Mouse (Mus musculus) monocyte, adult 2 months (primary cell): ENCODE results near the gene Aanat.

ENCODE experiments used
- DNase-seq, 2 experiments: peaks; one replicate each; pipeline ENCODE4 v3.0.0; 2022; ENCODE audit warnings: low spot score in 2 of 2, low read depth in 1 of 2

The Aanat gene

DNA sequence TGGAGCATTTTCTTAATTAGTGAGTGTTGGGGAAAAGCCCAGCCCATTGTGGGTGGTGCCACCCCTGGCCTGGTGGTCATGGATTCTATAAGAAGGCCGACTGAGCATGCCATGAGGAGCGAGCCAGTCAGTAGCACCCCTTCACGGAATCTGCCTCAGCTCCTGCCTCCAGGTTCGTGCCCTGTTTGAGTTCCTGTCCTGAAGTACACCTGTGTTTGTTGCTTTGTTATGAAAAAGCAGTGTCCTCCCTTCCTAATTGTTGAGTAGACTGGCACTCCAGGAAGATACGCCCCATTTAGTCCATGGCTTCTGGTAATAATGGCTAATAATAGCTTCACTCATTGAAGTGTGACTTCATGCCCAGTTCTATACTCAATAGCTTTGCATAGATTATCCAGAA is at the start of gene Aanat:
Gene Aanat (plus strand): TSS at position 123 of the 400 bp plus-strand sequence.
- no peak for DNase-seq

DNA sequence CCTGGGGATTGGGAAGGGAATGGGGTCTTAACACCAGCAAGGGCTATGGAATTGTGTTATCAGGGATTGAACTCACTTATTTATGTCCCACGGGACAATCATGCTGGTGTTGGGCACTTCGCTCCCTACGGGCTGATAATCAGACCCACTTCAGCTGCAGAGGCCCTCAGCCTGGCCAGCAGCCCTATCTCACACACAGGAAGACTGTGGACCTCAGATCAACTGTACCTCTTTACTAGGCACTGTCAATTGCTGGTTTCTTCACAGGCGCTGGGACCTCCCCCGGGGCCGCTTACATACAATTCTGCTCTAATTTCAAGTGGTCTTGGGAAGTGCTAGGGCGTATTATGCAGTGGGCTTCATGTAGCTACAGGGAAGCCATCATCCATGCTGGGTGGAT is 49.5 kb upstream of the Aanat start:
- no peak for DNase-seq

GRCm38 (mm10) chr11:116537388-116537787 is 48.8 kb upstream of the Aanat start:
- DNase-seq = no peak

DNA sequence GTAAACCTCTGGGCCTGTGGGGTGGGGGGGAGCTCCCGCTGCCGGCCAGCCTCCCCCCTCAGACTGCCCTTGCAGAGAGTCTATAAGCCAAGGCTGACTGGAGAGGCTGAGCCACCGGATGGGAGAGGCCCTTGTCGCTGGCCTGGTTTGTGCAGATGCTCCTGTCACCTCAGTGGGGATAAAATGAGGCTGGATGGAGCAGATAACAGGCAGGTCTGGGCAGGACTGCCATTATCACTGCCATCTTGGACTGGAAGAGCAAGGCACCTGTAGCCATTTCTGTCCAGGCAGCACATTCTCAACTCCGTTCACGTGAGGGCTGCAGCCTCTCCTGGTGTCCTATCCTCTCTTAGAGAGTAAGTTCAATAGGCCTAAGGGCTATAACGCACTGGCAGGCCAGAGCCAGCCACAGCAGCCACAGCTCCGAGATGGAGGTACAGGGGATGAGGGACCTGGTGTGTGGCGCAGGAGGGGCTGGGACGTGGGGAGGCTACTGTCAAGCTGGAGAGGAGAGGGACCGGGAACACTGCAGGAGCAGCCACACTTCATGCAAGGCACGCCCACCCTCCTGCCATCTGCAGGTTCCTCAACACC is 48.0 kb upstream of the Aanat start:
- no peak for DNase-seq

GRCm38 (mm10) chr11:116541183-116541582 is 45.0 kb upstream of the Aanat start:
- no peak for DNase-seq

DNA sequence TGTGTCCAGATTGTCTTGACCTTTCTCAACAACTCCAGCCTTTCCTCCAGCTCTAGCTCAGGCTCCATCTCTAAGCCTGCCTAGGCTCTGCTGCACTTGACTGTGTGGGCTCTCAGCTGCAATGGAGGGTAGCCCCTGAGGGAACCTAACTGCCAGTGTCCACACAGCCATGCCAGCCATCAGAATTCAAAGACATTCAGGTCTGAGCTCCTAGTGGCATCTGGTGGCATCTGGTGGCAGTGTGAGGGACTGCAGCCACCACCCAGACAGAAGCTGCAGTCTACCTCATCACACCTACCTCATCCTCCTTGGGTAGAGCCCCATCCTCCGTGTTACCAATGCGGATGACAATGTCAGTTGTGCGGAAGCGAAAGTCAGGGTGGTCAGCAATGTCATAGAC is 43.1 kb upstream of the Aanat start:
- no peak for DNase-seq

DNA sequence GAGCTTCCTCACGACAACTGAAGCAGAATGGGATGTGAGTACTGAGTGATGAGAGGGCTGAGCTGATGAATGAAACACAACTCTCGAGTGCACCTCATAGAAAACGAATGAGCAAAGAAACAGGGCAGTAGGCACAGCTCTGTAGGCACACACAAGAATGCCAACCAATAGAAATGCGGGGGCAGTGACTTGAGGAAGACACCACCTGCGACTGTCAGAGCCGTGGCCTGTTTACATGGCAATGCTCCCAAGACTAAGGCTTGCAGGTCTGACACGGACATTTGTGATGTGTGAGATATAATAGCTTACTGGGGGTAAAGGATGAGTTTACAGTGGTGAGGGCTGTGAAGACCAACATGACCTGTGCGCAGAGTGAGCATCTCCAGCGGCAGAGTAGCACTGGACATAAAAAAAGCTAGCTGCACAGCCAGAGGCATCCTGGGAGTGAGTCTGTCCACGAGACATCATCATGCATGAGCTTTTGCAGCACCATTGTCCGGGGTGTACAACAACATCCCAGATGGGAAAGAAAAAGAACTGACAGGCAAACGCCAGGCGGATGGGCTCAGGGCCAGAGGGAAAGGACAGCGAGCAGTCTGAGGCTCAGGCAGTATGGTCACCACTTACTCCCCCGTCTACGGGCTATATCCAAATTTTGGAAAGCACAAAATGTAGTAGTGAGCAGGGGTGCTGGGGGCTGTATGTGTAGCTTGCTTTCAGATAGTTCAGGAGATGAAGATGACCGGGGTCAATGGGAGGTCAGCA is 38.8 kb upstream of the Aanat start:
- DNase-seq = no peak

GRCm38 (mm10) chr11:116548780-116549179 is 37.5 kb upstream of the Aanat start:
- DNase-seq = no peak

DNA sequence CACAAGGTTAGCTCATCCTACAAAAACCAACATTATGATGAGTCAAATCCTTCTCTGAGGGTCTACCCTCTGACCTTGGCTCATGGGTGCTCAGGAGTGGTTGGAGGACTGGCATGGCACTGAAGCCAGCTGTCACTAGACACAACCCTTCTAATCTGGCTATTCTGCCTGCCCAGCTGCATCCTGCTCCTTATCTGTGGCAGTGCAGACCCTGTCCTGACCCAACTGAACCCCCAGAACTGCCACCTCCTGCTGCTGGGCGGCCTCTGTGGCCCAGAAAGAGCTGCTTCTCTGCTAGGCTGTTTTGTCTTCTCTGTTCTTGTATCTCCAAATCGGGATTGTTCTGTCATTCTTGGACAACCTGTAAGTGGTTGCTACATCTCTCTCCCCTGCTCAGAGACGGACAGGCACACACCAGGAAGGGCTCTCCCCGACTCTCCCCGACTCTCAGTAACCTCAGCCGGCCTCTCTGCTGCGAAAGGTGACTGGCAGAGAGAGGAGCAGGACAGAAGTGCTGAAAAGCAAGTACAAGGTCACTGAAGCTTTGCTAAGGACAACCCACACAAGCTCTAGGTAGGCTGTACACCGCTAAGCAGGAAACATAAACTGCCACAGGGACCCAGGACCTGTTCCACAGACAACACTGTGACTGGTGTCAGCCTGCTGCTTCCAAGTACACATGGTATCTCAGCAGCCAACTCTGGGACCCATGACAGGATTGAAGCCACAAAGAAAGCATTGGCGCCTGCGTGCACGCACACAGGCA is 36.8 kb upstream of the Aanat start:
- no peak for DNase-seq

GRCm38 (mm10) chr11:116550748-116551147 is 35.5 kb upstream of the Aanat start:
- DNase-seq = no peak

GRCm38 (mm10) chr11:116552194-116552593 is 34.0 kb upstream of the Aanat start:
- DNase-seq = no peak

DNA sequence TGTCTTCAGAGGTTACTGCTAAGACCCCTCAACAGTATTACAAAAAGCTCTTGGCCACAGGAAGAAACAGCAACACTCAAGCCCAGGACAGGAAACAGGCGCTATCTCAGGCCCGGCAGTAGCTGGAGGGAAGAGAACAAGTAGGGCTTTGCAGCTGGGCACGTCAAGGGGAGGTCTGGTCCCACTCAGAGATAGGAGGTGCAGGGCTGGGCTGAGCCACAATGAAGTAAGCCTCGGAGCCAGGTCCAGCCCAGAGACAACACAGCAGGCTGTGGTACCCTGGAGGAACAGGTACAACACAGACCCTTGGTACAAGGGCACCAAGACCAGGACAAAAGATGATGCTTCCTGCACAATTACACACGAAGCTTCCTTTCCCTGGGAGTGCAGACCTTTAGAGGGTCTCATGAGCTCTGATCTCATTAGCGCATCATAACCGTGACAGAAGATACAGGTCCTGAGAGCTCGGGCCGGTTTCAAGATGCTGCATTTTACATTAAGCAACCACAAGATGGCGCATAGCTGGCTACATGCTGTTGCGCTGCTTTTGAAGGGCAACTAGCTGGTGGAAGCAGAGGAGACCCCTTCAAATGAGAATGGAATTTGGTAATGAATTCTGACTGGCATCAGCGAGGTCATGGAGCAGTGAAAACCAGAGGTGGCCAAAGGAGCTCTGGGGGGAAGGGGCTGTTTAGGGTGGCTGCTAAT is 31.9 kb upstream of the Aanat start:
- DNase-seq = no peak

- DNase-seq = no peak
These were observed 30.7 kb upstream of the Aanat start for GRCm38 (mm10) chr11:116555572-116555971.

GRCm38 (mm10) chr11:116556308-116556707 is 29.9 kb upstream of the Aanat start:
- DNase-seq = no peak

DNA sequence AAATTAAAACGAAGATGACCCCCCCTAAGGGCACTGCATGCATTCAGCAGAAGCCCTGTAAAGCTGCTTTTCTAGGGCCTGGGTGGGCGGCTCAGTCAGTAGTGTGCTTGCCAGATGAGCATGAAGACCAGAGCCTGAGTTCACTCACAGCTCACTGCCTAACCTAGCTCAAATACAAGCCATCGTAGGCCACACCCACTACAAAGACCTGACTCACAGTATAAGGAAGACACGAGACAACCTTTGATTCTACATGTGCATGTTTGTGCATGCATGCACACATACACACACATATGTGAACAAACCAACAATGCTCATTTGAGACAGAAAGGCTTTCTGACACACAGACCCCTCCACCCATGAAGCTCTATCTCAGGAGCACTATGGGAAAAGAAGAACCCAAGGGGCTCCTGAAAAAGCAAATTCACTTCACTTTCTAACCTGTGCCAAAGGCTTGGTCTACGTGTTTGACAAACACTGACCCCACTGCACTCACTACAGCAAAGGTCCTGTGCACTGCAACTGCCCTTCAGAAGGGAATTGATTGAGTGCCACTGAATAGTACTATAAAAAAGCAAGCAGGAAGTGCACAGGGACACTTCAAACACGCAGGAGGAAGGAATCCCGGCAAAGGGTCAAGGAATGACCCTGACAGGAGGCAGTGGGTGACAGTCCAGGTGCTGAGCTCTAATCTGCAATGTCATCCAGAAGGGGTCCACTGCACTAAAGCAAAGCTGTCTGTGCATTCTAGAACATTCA is 20.8 kb upstream of the Aanat start:
- no peak for DNase-seq

DNA sequence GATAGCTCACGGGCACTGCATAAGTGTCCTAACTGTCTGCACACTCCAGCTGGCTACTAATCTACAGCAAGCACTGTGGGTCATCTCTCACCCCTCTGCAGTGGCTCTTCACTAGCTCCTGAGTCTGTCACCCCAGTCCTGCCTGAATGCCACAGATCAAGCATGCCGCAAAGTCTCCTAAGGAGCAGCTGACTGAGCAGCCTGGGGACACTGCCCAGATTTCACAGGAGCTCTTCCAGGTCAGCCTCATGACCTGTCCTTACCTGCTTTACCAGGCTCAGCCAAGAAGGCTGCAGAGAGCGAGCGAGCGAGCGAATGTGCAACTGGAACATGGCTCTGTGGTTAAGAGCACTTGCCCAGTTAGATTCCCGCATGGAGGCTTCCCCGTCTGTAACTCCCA is 18.7 kb upstream of the Aanat start:
- no peak for DNase-seq

DNA sequence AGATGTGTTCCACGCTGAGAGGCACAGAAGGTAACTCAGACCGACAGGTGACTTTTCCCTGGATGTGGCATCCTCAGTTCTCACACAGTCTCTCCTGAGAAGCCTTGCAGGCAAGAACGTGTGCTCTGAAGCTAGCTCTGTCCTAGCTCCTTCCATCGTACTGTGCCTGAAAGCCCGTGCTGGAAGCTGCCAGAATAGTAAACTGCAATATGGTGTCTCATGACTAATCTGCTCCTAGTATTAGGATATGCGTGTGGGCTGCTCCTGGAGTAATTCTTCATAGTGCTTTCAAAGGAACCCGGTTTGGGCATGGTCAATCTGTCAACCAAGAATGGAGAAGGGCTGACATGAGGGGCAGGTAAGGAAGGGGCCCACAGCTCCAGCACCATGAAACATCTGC is 15.4 kb upstream of the Aanat start:
- DNase-seq = no peak

- DNase-seq = no peak
These were observed 14.2 kb upstream of the Aanat start for GRCm38 (mm10) chr11:116571767-116572679.

DNA sequence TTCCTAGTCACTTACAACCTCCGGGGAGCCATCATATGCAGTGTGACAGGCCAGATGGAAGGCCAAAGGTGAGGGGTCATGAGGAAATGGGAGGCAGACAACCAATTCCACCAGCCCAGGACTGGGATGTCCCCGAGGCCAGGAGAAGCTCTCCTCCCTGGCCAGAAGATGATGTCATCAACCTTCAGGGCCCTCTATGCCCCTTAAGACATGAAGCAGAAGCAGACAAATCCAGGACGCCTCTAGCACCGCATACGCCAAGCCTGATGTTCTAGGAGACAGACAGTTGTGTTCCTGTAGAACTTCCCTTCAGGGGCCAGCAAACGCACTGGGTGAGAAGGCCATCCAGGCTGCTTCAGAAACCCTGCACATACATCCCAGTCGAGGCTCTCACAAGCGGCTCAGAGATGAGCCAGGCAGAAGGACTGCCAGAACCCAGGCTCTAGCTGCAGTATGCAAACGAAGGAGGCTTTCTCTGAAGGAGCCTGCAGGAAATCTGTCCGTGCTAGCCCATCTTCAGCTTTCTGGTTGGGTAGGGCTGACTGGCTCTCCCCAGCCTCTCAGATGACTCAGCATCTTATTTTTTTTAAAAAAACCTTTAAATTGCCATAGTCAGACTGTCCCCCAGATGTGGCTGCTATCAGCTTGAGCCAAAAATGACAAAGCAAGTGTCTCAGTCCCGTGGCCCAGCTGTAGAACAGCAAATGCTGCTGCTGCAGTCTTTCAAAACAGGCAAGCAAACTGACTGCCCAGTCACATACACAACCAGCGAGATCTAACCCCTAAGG is 13.3 kb upstream of the Aanat start:
- DNase-seq = no peak
